Mouse (Mus musculus) left cerebral cortex, adult 8-10 months (tissue): Measurements from ENCODE around the gene Foxn1. TPM values are rescaled to one million over a fixed set of nuclear protein-coding genes. Genes with fewer than 3 reads are reported as not detected.
A peak's percentile ranks its signal among the peaks of the same experiment; 100 is the strongest.

Source experiments
- DNase-seq, 2 experiments: peaks; one replicate each; pipeline ENCODE4 v3.0.0; 2022; ENCODE audit warnings: low spot score in 2 of 2
- total RNA-seq, 4 experiments: library from RNA; stranded (reverse); gene quantifications; 2 replicates each; pipeline ENCODE4 v1.2.4; 2022

Gene Foxn1
- total RNA-seq, 4 experiments from 2014 or later: 0.11 to 0.19 TPM; not detected in 2

- no peak for DNase-seq
Observed at GRCm38 (mm10) chr11:78400936-78401335, 14.6 kb upstream of the Foxn1 start.

- DNase-seq: peak; percentile 56 to 60
Observed at GRCm38 (mm10) chr11:78399680-78400079, 13.3 kb upstream of the Foxn1 start.

GRCm38 (mm10) chr11:78398212-78398611, 11.9 kb upstream of the Foxn1 start:
- no peak for DNase-seq

GRCm38 (mm10) chr11:78397397-78397796, 11.0 kb upstream of the Foxn1 start:
- DNase-seq: no peak

- no peak for DNase-seq
Observed at GRCm38 (mm10) chr11:78396950-78397349, 10.6 kb upstream of the Foxn1 start.

- no peak for DNase-seq
Observed at GRCm38 (mm10) chr11:78392728-78393127, 6.4 kb upstream of the Foxn1 start.

GRCm38 (mm10) chr11:78385776-78386175, 582 bp downstream of the Foxn1 start:
- no peak for DNase-seq

- no peak for DNase-seq
Observed at GRCm38 (mm10) chr11:78382701-78383100, 3.7 kb downstream of the Foxn1 start.

- no peak for DNase-seq
Observed at GRCm38 (mm10) chr11:78382286-78382685, 4.1 kb downstream of the Foxn1 start.

GRCm38 (mm10) chr11:78380996-78381395, 5.4 kb downstream of the Foxn1 start:
- DNase-seq: no peak

GRCm38 (mm10) chr11:78380351-78380750, 6.0 kb downstream of the Foxn1 start:
- DNase-seq: no peak

GRCm38 (mm10) chr11:78377549-78378159, 8.7 kb downstream of the Foxn1 start:
- DNase-seq: no peak

GRCm38 (mm10) chr11:78374147-78374546, 12.2 kb downstream of the Foxn1 start:
- no peak for DNase-seq

GRCm38 (mm10) chr11:78372610-78373009, 13.7 kb downstream of the Foxn1 start:
- DNase-seq: no peak

GRCm38 (mm10) chr11:78372166-78372565, 14.2 kb downstream of the Foxn1 start:
- no peak for DNase-seq

- no peak for DNase-seq
Observed at GRCm38 (mm10) chr11:78371711-78372110, 14.6 kb downstream of the Foxn1 start.

GRCm38 (mm10) chr11:78370389-78370788, 16.0 kb downstream of the Foxn1 start:
- DNase-seq: no peak

GRCm38 (mm10) chr11:78367456-78368225, 18.7 kb downstream of the Foxn1 start:
- DNase-seq: no peak

- no peak for DNase-seq
Observed at GRCm38 (mm10) chr11:78364103-78364502, 22.3 kb downstream of the Foxn1 start.

- no peak for DNase-seq
Observed at GRCm38 (mm10) chr11:78363309-78364007, 22.9 kb downstream of the Foxn1 start.

GRCm38 (mm10) chr11:78360789-78361131, 25.6 kb downstream of the Foxn1 start:
- DNase-seq: no peak

- peak in 1 of 2 experiments; percentile 44 for DNase-seq
Observed at GRCm38 (mm10) chr11:78360125-78360788, 26.1 kb downstream of the Foxn1 start.
